Mouse (Mus musculus): ENCODE measurements around the gene Psmd11.

Psmd11 gene

DNA sequence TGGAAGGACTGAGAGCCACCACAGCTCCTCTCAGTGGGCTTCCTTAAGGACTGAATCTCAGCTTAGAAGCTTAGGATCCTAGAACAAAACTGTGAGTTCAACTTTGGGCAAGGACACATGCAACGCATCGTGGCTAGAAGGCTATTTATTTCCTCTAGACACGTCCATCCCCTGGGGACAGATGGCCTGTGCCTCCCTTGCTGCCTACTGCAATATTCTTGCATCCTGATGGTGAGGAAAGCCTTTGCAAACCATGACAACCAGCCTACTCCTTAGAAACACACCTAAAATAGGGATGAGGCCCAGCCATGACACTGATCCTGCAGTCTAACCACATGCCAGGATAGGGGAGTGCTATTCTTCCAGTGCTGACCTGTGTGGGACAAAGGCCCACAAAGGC, 77.2 kb downstream of the Psmd11 start:
- DNase-seq (ENCODE audit: low read depth, low spot score) = no peak

DNA sequence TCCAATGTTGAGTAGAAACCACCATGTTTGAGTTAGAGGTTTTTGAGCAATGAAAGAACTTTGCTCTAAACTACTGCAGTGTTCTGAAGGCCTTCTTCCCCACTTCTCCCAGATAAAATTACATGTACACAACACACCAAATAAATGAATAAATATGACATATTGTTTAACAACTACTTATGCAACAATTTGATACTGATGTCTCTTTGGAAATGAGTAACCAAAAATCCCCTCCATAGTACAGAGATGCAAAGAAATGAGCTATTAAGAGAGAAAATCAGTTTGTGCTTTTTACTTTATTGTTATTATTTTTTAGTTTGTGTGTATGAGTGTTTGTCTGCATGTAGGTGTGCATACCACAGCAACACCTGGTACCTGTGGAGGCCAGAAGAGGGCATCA, 78.1 kb downstream of the Psmd11 start:
- DNase-seq (ENCODE audit: low read depth, low spot score) = no peak

DNA sequence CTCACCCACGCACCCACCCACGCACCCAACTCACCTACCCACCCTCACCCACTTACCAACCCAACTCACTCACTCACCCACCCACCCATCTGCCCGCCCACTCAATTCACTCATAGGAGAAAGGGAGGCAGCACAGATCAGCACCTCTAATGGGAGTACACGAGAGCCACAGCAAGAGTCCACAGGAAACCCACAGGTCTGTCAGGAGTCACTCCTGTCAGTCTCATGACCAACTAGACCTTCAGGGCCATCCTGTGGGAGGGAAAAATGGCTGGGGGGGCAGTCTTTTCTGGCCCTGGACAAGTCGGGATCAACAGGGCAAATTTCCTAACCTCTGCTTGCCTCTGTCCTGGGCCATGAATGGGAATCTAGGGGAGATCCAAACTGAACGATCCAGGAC, 79.4 kb downstream of the Psmd11 start:
- DNase-seq (ENCODE audit: low read depth, low spot score) = no peak

DNA sequence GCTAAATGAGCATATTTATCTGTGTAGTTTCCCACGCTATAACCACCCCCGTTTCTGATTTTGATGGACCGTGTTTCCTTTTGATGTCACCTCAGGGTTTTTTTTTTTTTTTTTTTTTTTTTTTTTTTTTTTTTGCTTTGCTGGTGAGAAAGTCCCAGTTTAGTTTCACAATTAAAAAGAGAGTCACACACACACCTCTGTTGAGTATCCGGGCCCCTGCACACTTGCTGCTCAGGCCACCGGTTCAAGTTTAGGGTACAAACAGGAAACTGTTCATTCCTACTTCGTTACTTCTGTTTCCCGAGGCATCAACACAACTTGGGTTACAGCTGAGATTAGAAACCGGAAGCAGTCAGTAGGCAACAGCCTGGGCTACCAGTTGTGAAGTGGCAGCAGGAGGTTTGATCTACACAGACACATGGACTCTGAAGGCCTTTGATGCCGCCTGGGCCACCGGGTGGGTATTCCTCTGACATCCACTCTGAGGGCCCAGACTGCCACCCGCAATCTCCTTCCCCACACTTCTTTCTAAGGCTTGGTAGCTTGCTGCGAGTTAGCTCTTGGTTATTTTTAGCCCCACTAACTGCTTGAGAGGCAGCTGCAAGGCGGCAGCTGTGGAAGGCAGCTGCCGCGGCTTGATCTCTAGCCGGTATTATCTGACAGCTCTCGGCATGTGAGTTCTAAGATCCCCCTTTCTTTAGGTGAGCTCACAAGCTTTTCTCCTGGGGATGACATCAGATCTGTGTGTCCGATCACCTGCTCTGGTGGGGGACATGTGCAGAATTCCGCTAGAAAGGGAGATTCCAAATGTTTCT, 80.2 kb downstream of the Psmd11 start:
- DNase-seq (ENCODE audit: low read depth, low spot score) = no peak

DNA sequence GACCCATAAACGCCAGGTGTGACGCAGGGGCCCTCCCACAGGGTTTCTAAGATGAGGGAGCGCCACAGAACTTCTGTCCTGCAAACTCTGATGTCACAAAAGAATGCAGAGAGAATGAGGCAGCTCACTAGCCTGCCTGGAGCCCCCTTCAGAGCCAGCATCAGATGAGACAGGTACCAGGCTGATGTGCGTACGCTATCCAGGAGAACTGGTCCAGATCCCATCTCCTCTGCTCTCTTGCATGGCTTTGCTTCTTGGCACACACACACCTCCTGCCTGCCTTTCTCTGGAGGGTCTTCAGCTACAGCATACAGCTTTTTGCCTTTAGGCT, 80.7 kb downstream of the Psmd11 start:
- no peak for DNase-seq (ENCODE audit: low read depth, low spot score)

DNA sequence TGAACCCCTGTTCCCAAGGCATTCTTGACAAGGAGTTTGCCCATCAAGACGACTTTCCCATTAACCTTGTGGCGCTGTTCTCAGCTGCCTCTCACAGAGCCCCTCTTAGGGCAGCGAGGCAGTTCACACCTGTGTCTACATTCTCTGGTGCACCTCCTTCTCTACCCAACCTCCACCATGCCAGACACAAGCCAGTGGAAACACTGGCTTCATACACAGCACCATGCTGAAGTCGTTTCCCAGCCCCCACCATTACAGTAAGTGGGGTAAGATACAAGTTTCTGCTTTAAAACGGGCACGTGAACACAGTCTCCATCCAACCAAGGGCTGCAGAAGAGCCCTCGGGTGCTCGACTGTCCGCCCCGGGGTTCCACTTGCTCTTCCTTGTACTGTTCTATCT, 81.7 kb downstream of the Psmd11 start:
- DNase-seq (ENCODE audit: low read depth, low spot score) = no peak

DNA sequence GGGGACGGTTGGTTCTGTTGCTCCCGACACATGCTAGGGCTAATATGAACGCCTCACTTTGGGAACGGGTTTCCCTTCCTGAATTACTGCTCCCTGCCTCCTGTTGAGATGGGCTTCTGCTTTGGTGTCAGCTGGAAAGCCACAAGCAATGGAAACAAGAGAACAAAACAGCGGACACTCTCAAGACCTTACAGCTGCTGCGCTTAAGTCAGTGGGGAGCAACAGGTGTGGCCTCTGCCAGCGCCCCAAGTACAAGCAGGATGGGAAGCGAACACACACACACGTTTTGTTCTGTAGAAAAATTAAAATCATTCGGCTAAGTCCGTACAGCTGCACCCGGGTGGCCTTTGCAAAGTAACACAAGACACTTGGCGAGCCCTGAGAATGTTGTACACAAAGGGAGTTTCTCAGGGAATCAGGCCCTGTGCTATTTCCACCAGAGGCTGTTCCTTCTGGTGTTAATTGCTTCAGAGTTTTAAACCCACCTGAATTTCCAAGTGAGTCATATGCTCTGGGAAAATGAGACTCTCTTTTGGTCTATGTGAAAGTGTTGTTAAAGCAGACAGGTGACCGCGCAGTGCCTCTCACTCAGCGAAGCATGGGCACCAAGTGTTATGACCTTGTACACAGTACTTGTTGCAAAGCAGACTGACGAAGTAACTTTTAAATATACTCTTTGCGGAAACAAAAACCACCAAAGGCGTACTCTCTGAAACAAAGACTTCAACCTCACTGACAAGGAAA, 84.1 kb downstream of the Psmd11 start:
- no peak for DNase-seq (ENCODE audit: low read depth, low spot score)

DNA sequence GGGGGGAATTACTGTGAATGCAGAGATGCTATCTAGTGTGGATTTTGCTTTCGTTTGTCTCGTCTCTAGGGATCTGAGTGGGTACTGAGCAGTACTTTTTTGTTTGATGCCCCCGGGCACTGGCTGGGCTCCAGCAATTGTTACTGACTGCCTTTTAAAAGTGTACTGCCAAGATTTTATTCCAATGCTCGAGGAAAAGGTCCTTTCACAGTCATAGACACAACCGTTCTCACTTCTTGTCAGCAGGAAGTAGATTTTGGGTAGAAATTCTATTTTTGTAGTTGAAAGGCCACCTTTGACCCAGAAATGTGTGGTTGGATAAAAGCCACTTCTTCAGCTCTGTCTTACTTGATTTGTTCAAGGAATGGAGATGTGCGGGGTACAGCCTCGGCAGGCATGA, 85.4 kb downstream of the Psmd11 start:
- no peak for DNase-seq (ENCODE audit: low read depth, low spot score)

DNA sequence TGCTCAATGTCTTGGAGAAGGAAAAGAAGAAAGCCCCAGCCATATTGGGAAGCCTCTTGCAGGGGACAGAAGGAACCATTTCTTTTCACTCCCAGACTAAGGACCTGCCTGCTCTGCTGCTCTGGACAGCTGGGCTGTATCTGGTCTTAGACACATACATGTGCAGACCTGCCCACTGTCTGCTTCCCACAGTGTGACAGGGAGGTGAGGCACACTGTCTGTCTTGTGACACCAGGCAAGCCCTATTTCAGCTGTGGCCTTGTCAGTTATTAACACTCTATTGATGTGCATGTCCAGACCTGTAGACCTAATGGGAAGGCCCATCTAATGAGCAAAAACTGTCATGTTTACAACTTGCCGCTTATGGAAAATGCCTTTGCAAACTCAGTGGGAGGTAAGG, 86.9 kb downstream of the Psmd11 start:
- DNase-seq (ENCODE audit: low read depth, low spot score) = no peak

DNA sequence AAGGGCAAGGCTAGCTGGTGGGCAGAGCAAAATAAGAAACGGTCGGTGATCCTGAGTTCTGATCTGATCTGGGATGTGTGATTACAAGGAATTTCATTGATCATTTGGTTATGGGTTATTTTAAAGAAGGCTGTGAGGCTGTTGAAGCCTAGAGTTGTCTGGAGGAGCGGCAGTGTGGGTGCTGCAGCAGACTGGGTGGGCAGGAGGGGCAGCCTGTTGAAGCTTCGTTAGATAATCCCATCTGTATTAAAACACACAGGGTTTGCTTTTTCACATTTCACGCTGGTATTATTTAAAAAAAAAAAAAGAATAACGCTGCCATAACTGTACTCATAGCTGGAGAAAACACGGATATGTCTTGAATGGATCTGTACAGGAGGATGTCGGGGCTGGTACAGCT, 87.5 kb downstream of the Psmd11 start:
- no peak for DNase-seq (ENCODE audit: low read depth, low spot score)

DNA sequence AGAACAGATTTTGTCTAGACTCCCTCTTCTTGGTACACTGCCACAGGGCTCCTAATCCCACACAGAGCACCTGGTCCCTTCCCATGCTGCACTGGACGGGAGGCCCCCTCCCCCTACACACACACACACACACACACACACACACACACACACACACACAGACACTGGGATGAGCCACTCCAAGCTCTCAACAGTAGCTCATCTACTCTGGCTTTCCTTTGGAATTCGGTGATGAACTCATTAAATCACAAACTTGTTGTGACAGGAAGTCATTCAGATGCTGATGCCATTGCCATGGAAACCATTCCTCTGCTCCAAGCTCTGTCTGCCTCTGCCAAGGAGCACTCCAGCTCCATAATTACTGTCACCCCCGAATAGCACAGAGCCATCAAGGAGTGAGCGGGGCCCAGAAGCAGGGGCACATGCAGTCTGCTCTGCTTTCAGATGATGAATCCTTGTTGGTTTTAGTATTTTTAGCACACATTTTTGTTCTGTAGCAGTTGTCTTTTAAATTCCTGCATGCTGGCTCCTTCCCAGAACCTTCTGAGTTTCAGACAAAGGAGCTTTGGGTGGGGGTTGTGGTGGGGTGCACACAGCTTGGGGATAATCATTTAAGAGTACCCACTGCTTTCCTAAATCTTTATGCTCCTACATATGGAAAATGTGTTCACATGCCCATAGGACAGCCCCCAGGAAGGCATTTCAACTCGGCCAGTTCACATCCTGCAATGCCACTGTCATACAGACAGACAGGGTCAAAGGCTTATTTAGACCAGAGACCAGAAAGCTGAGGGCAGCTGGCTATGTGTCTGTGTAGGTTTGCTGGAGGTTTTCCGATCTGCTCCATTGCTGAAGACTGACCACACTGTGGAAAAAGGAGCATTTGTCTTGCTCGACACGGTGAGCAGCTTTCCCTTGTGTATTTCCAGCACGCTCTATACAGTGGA, 90.3 kb downstream of the Psmd11 start:
- DNase-seq (ENCODE audit: low read depth, low spot score) = no peak

DNA sequence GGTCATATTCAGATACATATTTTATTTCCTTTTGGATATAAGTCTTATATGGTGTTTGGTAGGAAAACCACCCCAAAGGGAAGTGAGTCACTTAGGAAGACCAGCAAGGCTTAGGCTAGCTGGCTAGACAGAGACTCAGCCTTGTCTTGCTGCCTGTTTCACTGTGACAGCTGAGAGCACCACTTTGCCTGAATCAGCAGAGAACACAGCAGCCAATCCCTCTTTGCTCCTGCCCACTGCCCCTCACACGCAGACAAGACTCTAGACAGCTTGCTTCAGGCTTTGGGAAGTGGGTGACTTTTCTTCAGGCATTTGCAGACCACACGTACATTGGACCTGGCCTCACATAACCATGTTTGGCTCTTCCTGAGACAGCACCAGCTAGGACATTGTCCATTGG, 92.7 kb downstream of the Psmd11 start:
- DNase-seq (ENCODE audit: low read depth, low spot score) = no peak
